Mouse (Mus musculus) lung, adult 2 months (tissue): ENCODE results near the gene Otud7a. TPM values are rescaled to one million over a fixed set of nuclear protein-coding genes. Genes with fewer than 3 reads are reported as not detected.

ENCODE experiments used
- DNase-seq: peaks from one replicate; pipeline ENCODE4 v3.0.0; 2022
- H3K4me1 ChIP-seq: fragments of 200-500 bp; 2 replicates; pipeline ENCODE4 v1.6.1; 2011; ENCODE audit warnings: low read length; ENCODE audit not compliant: control insufficient read depth, insufficient read depth
- H3K4me3 ChIP-seq: fragments of 200-500 bp; replicated peaks from 2 replicates; pipeline ENCODE3; 2011; ENCODE audit warnings: low read depth, mild to moderate bottlenecking, control low read depth, low read length; ENCODE audit errors: extremely low read depth
- CTCF ChIP-seq: fragments of 200-500 bp; IDR thresholded peaks from 2 replicates; pipeline ENCODE4 v1.5.1; 2011; ENCODE audit warnings: mild to moderate bottlenecking, low read length, control low read depth; ENCODE audit not compliant: insufficient read depth
- POLR2A ChIP-seq: fragments of 200-500 bp; IDR thresholded peaks from 2 replicates; pipeline ENCODE4 v1.6.1; 2011; ENCODE audit warnings: low read depth, mild to moderate bottlenecking, control low read depth, low read length, borderline replicate concordance; ENCODE audit errors: extremely low read depth
- WGBS: fragments of 180-500 bp; shearing (Covaris S2); methylation state at CpG from one replicate; pipeline ENCODE4 v1.1.7; 2018; 5-methylcytosine and 5-hydroxymethylcytosine counted together
- polyA plus RNA-seq: library from polyadenylated mRNA; depleted of rRNA; stranded (reverse); fragments of >200 nt; gene quantifications from 2 replicates; pipeline ENCODE4 v1.2.3, GENCODE M21; 2012

Gene Otud7a
- polyA plus RNA-seq, 1 experiment = 0.12 TPM

DNA sequence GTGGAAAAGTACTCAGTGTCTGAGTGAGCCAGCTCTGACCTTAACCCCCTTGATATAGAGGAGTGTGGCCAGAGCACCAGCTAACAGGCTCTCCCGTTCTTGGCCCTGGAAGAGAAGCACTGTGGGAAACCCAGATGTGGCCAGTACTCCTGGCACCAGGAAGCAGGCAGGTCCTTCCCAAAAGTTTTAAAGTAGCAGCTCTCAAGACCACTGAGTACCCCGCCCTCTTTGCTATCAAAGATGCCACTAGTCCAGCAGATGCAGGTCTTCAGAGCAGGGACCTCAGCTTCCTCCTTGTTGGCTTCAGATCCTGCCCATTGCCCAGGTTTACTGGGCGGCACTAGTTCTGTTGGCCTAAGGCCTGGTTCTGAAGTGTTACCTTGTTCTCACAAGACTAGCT lies 318.0 kb downstream of the Otud7a start:
- H3K4me3 ChIP-seq = no peak overlapping the region
- no peaks in the 10 kb centered on the region for H3K4me1 ChIP-seq
- no peak for TF ChIP-seq POLR2A
- no peak for DNase-seq
- 83% methylated on average over 3 of the region's 3 CpGs for WGBS

DNA sequence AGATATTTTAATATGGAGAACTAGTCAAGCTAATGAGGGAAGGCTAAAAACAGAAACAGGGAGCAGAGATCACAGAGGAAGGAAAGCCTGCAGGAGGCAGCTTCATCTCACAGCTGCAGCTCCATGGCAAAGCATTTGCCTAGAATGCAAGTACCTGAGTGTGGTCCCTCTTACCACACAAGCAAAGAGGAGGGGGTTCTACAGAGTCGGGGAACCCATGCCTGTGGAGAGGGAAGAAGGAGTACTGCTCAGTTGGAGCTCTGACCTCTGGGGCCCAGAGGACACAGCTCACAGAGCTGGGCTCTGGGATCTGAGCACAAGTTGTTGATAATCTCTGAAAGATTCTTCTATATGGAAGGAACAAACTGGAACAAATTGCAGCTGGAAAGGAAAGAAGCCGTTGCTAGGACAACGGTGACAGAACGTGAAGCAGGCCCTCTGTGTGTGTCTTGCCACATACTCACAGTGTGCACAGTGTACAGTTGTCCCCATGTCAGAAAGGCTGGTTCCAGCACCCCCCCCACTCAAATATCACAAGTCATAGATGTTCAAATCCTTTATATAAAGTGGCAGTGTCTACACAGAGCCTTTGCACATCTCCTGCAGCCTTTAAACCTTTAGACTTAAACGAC lies 324.0 kb downstream of the Otud7a start:
- no peak for DNase-seq
- no peak for TF ChIP-seq POLR2A
- TF ChIP-seq CTCF = no peak
- WGBS = 64% methylated on average over 5 of the region's 5 CpGs
- no peaks in the 10 kb centered on the region for H3K4me1 ChIP-seq
- H3K4me3 ChIP-seq = no peak overlapping the region

- no peak for DNase-seq
- TF ChIP-seq POLR2A = no peak
- H3K4me3 ChIP-seq = no peak overlapping the region
- 89% methylated on average over 1 of the region's 1 CpGs for WGBS
- H3K4me1 ChIP-seq = no peaks in the 10 kb centered on the region
Measured at GRCm38 (mm10) chr7:63773268-63773667, 328.7 kb downstream of the Otud7a start.

GRCm38 (mm10) chr7:63774291-63774690 lies 329.7 kb downstream of the Otud7a start:
- Histone ChIP-seq H3K4me3 (no peak overlapping the region), H3K4me1 (no peaks in the 10 kb centered on the region)
- TF ChIP-seq CTCF (no peak), POLR2A (no peak)
- no peak for DNase-seq
- WGBS = 87% methylated on average over 1 of the region's 1 CpGs

DNA sequence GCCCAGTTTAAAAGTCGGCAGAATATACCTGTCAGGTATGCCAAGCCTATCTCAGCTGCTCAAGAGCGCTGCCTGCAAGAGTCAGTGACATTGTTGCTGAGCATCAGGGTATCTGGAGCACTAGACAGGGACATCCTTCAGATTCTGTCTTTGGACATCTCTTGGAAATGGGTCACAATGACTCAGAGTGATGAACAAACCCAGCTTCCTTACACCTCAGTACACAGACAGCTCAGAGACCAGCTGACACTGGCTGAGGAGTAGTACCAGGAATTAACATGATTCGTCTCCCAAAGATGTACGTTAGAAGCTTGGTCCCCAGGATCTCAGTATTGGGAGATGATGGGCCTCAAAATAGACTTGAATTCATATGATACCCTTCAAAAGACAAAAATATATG lies 332.8 kb downstream of the Otud7a start:
- Histone ChIP-seq H3K4me1 (no peaks in the 10 kb centered on the region), H3K4me3 (no peak overlapping the region)
- no peak for DNase-seq
- no peak for TF ChIP-seq POLR2A
- TF ChIP-seq CTCF = no peak
- 84% methylated on average over 4 of the region's 4 CpGs for WGBS

DNA sequence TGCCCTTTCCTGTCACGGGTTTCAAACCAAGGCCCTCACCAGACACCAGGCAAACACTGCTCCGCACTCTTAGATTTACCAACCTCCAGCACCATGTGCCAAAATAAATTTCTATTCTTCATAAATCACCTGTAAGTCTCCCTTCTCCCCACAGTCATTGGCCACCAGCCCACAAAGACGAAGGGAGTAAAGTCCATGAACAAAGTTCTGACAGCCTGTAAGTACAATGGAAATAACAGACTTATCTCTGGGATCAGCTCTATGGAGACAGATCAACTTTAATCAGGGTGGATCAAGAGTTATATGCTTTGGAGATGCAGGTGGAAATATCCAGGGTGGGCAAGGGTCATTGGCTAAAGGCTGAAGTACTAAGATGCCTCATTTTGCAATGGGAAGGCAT lies 336.3 kb downstream of the Otud7a start:
- Histone ChIP-seq H3K4me3 (no peak overlapping the region), H3K4me1 (no peaks in the 10 kb centered on the region)
- WGBS = 84% methylated on average over 3 of the region's 3 CpGs
- TF ChIP-seq POLR2A = no peak
- TF ChIP-seq CTCF = no peak
- DNase-seq = no peak

- no peak for DNase-seq
- H3K4me1 ChIP-seq = no peaks in the 10 kb centered on the region
- TF ChIP-seq CTCF (no peak), POLR2A (no peak)
- WGBS = 87% methylated on average over 5 of the region's 5 CpGs
- H3K4me3 ChIP-seq = no peak overlapping the region
Measured at GRCm38 (mm10) chr7:63789743-63790142, 345.2 kb downstream of the Otud7a start.

DNA sequence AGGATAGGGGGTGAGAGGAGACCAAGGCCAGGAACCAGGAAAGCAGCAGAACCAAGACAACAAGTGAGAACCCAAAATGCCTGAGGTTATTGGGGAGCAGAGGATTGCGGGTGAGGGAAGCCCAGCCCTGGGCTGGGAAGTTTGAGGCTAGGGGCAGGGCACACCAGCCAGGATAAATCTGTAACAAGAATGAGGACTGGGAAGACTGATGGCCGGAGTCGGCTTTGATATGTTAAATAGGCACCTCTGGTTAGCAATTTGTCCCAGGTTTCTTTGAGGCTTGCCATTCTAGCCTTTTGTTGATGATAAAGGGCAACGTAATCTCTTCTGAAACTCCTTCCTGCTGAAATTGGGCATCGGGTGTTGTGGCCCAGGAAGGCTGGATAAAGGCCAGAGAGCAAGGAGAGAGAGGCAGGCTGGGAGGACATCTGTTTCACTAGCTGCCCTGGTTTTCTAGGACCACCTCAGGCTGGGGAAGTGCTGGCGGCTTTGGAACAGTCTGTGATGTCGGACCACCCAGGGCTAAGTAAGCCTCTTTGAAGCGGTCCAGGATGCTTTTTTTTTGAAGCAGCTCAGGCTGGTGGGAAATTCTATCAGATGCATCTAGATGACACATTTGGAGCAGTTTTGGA lies 351.6 kb downstream of the Otud7a start:
- no peaks in the 10 kb centered on the region for H3K4me1 ChIP-seq
- no peak for TF ChIP-seq POLR2A
- no peak for TF ChIP-seq CTCF
- WGBS = 46% methylated on average over 8 of the region's 8 CpGs
- no peak for DNase-seq
- no peak overlapping the region for H3K4me3 ChIP-seq

DNA sequence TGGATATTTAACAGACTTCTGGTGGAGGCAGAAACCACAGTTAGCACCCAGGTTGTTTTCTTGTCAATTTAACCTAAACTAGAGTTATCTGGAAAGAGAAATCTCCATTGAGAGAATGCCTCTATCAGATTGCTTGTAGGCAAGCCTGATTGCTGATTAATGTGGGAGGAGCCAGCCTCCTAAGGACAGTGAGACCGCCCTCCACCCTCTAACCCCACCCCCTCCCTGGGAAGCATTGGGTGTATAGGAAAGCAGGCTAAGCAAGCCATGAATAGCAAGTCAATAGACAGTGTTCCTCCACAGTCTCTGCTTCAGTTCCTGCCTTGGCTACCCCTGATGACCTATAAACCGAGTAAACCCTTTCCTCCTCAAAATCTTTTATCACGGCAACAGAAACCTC lies 353.9 kb downstream of the Otud7a start:
- 78% methylated on average over 3 of the region's 3 CpGs for WGBS
- Histone ChIP-seq H3K4me1 (no peaks in the 10 kb centered on the region), H3K4me3 (no peak overlapping the region)
- DNase-seq = no peak
- TF ChIP-seq CTCF (no peak), POLR2A (no peak)

- Histone ChIP-seq H3K4me1 (no peaks in the 10 kb centered on the region), H3K4me3 (no peak overlapping the region)
- no peak for TF ChIP-seq POLR2A
- WGBS = 85% methylated on average over 7 of the region's 7 CpGs
- no peak for DNase-seq
Measured at GRCm38 (mm10) chr7:63799304-63799703, 354.8 kb downstream of the Otud7a start.
